Mouse (Mus musculus) limb, embryonic 11.5 days (tissue): ENCODE data around the gene Ghrhr. TPM values are rescaled to one million over a fixed set of nuclear protein-coding genes. Genes with fewer than 3 reads are reported as not detected.

Experiments used
- ATAC-seq: fragments of 200-750 bp; cut with Nextera tagmentation; 2 replicates; pipeline ENCODE4 v1.8.0; 2017; ENCODE audit warnings: low read depth; ENCODE audit not compliant: insufficient number of reproducible peaks, low FRiP score, low TSS enrichment
- DNase-seq: peaks from one replicate; pipeline ENCODE4 v3.0.0-alpha.2; 2015; ENCODE audit warnings: low spot score
- H3K27ac ChIP-seq: fragments of 300-500 bp; sonication (generic); replicated peaks from 2 replicates; pipeline ENCODE4 v1.5.1; 2014; ENCODE audit warnings: low read depth, mild to moderate bottlenecking, low read length
- H3K27me3 ChIP-seq: fragments of 300-500 bp; sonication (generic); 2 replicates; pipeline ENCODE4 v1.6.1; 2014; ENCODE audit warnings: mild to moderate bottlenecking, low read length, mixed read lengths; ENCODE audit not compliant: control insufficient read depth, insufficient read depth
- H3K36me3 ChIP-seq: fragments of 300-500 bp; sonication (generic); 2 replicates; pipeline ENCODE4 v1.6.1; 2014; ENCODE audit warnings: mild to moderate bottlenecking, low read length, moderate library complexity, mixed read lengths; ENCODE audit not compliant: control insufficient read depth, insufficient read depth
- H3K4me1 ChIP-seq: fragments of 300-500 bp; sonication (generic); 2 replicates; pipeline ENCODE4 v1.6.1; 2014; ENCODE audit warnings: low read length, mixed read lengths; ENCODE audit not compliant: control insufficient read depth, insufficient read depth
- H3K4me2 ChIP-seq: fragments of 300-500 bp; sonication (generic); 2 replicates; pipeline ENCODE4 v1.6.1; 2014; ENCODE audit warnings: low read depth, mild to moderate bottlenecking, moderate library complexity; ENCODE audit not compliant: severe bottlenecking
- H3K4me3 ChIP-seq: fragments of 300-500 bp; sonication (generic); 2 replicates; pipeline ENCODE4 v1.5.1; 2014; ENCODE audit warnings: low read depth, low read length
- H3K9ac ChIP-seq: fragments of 300-500 bp; sonication (generic); 2 replicates; pipeline ENCODE4 v1.6.1; 2014; ENCODE audit warnings: mild to moderate bottlenecking, low read length
- H3K9me3 ChIP-seq: fragments of 300-500 bp; sonication (generic); 2 replicates; pipeline ENCODE4 v1.6.1; 2016; ENCODE audit warnings: low read length; ENCODE audit not compliant: control insufficient read depth
- WGBS: fragments of 180-500 bp; shearing (Covaris S2); extraction: QIAGEN DNeasy Blood & Tissue Kit; methylation state at CpG from one replicate; pipeline ENCODE4 v1.1.7; 2014; 5-methylcytosine and 5-hydroxymethylcytosine counted together
- polyA plus RNA-seq: library from polyadenylated mRNA; unstranded; fragments of >200 nt; fragmentation: Nextera tagmentation; extraction: Ambion mirVana; gene quantifications from 2 replicates; pipeline ENCODE4 v1.2.1, GENCODE M21; 2014

The Ghrhr gene
- polyA plus RNA-seq, 1 experiment from 2014 or later = not detected

DNA sequence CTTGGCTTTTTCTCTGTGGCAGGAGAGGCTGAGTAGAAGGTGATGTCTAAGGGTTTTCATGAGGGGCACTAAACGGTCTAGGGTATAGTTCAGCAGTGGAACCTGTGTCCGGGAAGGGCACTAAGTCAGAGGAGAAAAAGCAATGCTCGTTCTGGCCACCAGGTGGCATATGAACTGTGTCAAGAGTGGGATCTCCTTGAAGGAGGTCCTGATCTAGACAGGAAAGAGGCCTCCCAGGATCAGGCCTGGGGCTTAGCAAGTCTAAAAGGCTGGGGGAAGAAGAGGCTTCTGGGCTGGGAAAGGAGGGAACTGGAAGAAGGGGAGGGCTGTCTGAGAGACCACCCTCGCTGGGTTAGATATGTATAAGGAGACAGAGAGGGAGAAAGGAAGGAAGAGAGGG lies 16.4 kb downstream of the Ghrhr start:
- DNase-seq = peak; percentile 90
- H3K27ac ChIP-seq = no peak overlapping the region
- no peaks in the 10 kb centered on the region for H3K36me3 ChIP-seq
- no peak overlapping the region for H3K9ac ChIP-seq
- 15% methylated on average over 4 of the region's 4 CpGs for WGBS
- H3K4me1 ChIP-seq = peaks cover 6% of the 10 kb centered on the region; the same call in 1 of the 2 replicates
- H3K27me3 ChIP-seq = no peaks in the 10 kb centered on the region
- ATAC-seq = no peak
- no peak overlapping the region for H3K4me2 ChIP-seq
- no peak overlapping the region for H3K4me3 ChIP-seq
- H3K9me3 ChIP-seq = no peaks in the 10 kb centered on the region

DNA sequence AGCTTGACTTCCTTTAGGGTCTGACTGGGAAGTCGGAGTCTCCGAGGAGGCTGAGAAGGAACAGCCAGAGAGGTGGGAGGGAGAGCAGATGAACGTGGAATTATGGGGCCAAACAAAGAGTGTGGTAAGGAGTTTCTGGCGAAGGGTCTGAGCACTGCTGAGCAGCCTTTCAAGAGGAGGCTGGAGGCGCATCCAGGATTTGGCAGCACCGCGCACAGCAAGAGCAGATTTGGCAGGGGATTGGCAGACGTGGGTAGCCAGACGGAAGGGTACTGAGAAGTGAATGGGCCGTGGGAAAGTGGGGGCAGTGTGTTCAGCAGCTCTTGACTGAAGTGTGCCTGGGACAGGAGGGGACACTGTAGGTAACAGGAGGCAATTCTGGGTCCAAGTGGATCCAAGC lies 18.8 kb downstream of the Ghrhr start:
- no peak overlapping the region for H3K4me3 ChIP-seq
- no peak for ATAC-seq
- H3K27ac ChIP-seq = no peak overlapping the region
- whole genome bisulfite sequencing = 88% methylated on average over 10 of the region's 10 CpGs
- no peaks in the 10 kb centered on the region for H3K36me3 ChIP-seq
- H3K4me1 ChIP-seq = 0 out of 2 replicates have a peak, but pooled peaks cover 3% of the 10 kb centered on the region
- no peaks in the 10 kb centered on the region for H3K27me3 ChIP-seq
- H3K4me2 ChIP-seq = no peak overlapping the region
- no peak overlapping the region for H3K9ac ChIP-seq
- no peak for DNase-seq
- no peaks in the 10 kb centered on the region for H3K9me3 ChIP-seq

DNA sequence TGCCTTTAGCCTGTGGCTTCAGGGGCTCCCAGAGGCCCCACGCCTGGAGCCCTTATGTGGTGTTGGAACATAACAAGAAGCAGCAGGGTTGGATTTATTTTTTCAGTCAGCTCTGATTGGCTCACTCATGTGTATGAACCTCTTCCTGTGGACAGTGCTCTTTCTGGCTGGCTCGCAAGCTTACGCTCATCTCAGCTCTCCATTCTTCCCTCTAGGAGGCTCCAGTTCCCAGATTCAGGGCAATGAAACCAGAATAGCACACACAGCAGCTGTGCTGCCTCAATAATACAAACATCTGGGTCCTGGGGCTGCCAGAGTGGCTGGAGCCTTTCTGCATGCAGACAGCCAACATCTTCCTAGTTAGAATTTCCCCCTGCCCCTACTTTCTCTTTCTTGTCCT lies 20.1 kb downstream of the Ghrhr start:
- Histone ChIP-seq H3K9me3 (no peaks in the 10 kb centered on the region), H3K27ac (no peak overlapping the region), H3K36me3 (no peaks in the 10 kb centered on the region), H3K9ac (no peak overlapping the region), H3K27me3 (no peaks in the 10 kb centered on the region), H3K4me1 (0 out of 2 replicates have a peak, but pooled peaks cover 3% of the 10 kb centered on the region), H3K4me2 (no peak overlapping the region), H3K4me3 (no peak overlapping the region)
- ATAC-seq (no peak), DNase-seq (no peak)
- WGBS = 57% methylated on average over 3 of the region's 3 CpGs

DNA sequence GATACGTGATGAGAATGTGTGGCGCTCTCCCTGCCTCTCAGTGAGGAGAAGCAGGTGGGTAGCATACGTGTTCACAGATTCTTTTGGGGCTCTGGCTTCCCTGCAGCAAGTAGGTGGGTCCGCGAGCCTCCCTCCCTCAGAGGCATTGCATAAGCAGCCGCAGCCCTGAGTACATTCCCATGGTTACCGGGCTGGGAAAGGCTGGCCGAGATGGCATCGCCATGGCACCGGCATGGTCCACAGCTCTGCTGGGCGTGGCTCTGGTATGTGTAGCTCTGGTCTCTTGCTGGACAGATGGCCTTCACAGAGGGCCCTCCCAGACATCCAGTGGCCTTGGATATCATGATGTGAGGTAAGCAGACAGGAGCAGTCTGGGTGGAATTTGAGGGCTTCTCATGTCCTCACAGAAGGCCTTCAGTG lies 20.5 kb downstream of the Ghrhr start:
- Histone ChIP-seq H3K4me2 (no peak overlapping the region), H3K4me3 (no peak overlapping the region), H3K27me3 (no peaks in the 10 kb centered on the region), H3K4me1 (0 out of 2 replicates have a peak, but pooled peaks cover 3% of the 10 kb centered on the region), H3K9me3 (no peaks in the 10 kb centered on the region), H3K9ac (no peak overlapping the region), H3K27ac (no peak overlapping the region), H3K36me3 (no peaks in the 10 kb centered on the region)
- WGBS = 80% methylated on average over 11 of the region's 11 CpGs
- ATAC-seq (no peak), DNase-seq (no peak)

DNA sequence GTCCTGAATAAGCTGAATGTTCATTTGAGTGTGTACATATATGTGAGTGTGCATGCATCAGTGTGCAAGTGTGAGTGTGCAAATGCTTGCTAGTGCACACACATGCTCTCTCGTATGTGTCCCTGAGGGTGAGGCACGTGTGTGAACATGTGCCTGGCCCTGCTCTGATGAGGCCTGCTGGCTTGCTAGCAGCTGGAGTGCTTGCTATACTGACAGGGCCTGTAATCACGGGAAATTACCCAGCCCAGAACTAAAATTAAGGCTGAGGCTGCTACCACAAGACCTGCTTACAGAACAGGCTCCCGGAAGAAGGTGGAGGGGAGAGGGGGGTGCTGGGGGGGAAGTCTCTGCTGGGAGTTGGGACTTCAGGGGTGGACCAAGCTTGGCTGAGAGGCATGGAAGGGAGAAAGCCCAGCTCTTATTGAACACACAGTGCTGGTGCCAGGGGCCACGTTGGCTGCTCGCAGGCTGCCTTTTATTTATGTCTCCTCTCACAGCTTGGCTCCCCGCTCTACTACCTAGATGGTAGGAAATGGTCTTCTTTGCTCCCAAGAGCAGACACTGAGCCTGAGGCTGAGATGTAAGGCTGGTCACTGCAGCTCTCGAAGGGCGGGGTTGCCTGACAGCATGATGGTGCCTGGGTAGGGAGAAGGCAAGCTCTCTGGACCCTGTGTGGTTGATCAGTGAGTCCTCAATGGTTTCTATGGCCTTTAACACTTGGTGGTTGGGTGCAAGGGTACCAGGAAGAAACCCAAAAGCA lies 23.0 kb downstream of the Ghrhr start:
- Histone ChIP-seq H3K4me1 (no peaks in the 10 kb centered on the region), H3K27ac (no peak overlapping the region), H3K36me3 (no peaks in the 10 kb centered on the region), H3K4me2 (no peak overlapping the region), H3K27me3 (no peaks in the 10 kb centered on the region), H3K9ac (no peak overlapping the region), H3K4me3 (no peak overlapping the region), H3K9me3 (no peaks in the 10 kb centered on the region)
- 68% methylated on average over 9 of the region's 9 CpGs for whole genome bisulfite sequencing
- DNase-seq (no peak), ATAC-seq (0 out of 2 replicates have a peak, but pooled peaks have one; percentile 40)

DNA sequence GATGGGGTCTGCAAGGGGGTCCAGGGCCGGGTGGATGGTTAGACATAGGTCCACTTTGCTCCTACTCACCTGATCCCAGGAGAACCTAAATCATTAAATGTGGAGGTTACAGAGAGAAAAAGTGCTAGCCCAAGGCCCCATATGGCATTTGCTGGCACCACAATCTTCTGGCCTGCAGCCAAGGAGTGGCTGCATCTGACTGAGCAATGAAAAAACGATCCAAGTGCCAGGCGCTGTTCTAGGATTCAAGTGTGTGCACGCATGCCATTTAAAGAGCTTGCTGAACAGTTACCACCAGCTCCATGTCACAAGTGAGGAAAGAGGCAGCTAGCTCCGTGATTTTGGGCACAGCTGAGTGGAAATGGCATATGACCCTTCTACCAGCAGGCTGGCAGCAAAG lies 23.8 kb downstream of the Ghrhr start:
- H3K4me1 ChIP-seq = no peaks in the 10 kb centered on the region
- no peak overlapping the region for H3K9ac ChIP-seq
- H3K4me3 ChIP-seq = no peak overlapping the region
- no peak for DNase-seq
- H3K4me2 ChIP-seq = no peak overlapping the region
- WGBS = 84% methylated on average over 5 of the region's 5 CpGs
- H3K36me3 ChIP-seq = no peaks in the 10 kb centered on the region
- no peak for ATAC-seq
- H3K27ac ChIP-seq = no peak overlapping the region
- H3K27me3 ChIP-seq = no peaks in the 10 kb centered on the region
- H3K9me3 ChIP-seq = no peaks in the 10 kb centered on the region

DNA sequence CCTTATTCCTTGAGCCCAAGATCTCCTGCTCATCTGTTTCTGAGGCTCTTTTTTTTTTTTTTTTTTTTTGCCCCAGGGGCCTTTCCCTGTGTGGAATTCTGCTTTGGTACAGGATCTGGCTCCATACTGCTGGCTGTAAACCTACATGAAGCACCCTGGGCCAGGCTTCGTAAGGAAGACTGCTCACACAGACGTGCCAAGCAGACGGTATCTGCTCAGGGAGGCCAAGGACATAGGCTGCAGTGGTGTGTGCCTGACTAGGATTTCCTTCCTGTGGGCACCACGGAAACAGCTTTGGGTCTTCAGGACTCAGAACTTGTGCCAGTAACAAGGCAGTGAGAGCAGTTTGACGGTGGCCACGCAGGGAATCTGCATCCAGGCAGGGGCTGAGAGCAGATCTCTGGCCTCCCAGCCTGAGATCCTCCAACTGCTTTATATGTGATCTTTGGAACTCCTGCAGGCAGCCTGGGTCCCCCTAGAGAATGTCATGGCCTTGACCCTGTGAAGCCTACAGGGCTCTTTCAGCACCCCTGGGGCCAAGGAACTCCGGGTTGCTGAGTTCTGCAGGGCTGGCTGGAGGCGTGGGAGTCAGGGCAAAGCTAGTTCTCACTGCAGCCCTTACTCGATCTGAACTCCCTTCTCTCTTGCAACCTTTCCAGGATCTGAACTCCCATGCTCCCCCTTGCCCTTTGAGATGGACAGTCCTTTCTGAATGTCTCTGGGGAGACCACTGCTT lies 26.1 kb downstream of the Ghrhr start:
- no peaks in the 10 kb centered on the region for H3K27me3 ChIP-seq
- no peak overlapping the region for H3K4me2 ChIP-seq
- WGBS = 74% methylated on average over 9 of the region's 9 CpGs
- no peak overlapping the region for H3K9ac ChIP-seq
- H3K9me3 ChIP-seq = no peaks in the 10 kb centered on the region
- no peaks in the 10 kb centered on the region for H3K4me1 ChIP-seq
- DNase-seq = no peak
- H3K27ac ChIP-seq = no peak overlapping the region
- no peak overlapping the region for H3K4me3 ChIP-seq
- H3K36me3 ChIP-seq = no peaks in the 10 kb centered on the region
- ATAC-seq = no peak

DNA sequence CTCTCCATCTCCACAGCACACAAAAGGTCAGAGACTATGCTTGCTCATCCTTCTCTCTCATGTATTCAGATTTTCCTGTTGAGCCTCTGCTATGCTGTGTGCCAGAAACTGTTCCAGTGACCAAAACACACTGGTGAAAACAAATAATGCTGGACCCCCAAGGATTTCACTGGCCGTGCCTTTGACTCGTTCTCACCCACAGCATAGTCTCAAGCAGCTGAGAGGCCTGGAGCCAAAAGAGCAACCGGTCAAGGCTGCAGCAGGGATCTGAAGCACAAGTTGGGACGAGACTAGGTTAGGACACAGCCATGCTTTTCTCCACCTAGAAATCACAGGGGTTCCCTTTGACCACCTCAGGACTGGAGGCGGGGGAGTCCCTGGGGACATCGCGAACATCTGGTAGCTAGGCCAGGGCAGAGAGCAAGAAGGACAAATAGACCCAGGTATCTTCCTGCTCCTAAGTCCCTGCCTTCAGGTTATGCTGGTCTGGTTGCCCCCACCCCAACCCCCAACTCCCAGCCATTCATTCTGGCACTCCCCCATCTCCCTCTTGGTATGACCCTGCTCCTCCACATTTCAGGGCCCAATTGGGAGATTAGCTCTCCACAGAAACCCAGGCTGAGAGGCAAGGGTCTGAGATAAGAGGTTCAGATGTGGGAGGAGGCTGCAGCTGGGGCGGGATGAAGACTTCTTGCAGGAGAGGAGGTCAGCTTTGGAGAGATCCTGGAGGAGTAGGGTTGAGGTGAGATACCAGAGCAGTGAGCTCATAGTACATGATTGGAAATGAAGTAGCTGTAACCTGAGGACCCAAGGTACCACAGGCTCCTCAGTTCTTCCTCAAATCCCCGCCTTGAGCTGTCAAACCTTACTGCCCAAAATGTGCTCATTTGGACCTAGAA lies 27.6 kb downstream of the Ghrhr start:
- DNase-seq = no peak
- 69% methylated on average over 9 of the region's 9 CpGs for WGBS
- no peaks in the 10 kb centered on the region for H3K4me1 ChIP-seq
- ATAC-seq = no peak
- no peak overlapping the region for H3K4me3 ChIP-seq
- no peak overlapping the region for H3K9ac ChIP-seq
- no peak overlapping the region for H3K4me2 ChIP-seq
- no peaks in the 10 kb centered on the region for H3K36me3 ChIP-seq
- H3K27me3 ChIP-seq = no peaks in the 10 kb centered on the region
- H3K27ac ChIP-seq = no peak overlapping the region
- H3K9me3 ChIP-seq = no peaks in the 10 kb centered on the region
